Mouse (Mus musculus) brown adipose tissue, adult 24 weeks (tissue): Measurements from ENCODE around the gene Shoc2. TPM values are rescaled to one million over a fixed set of nuclear protein-coding genes. Genes with fewer than 3 reads are reported as not detected.

ENCODE experiments used
- H3K27ac ChIP-seq: fragments of 200-500 bp; replicated peaks from 2 replicates; pipeline ENCODE4 v1.5.1; 2012; ENCODE audit warnings: low read depth, mild to moderate bottlenecking, low read length
- H3K4me1 ChIP-seq: fragments of 200-500 bp; 2 replicates; pipeline ENCODE4 v1.6.1; 2012; ENCODE audit warnings: low read length, mixed read lengths; ENCODE audit not compliant: control insufficient read depth, insufficient read depth, insufficient read length
- H3K4me3 ChIP-seq: fragments of 200-500 bp; 2 replicates; pipeline ENCODE4 v1.5.1; 2012; ENCODE audit warnings: low read depth, mild to moderate bottlenecking, low read length, moderate library complexity; ENCODE audit not compliant: insufficient read depth
- polyA plus RNA-seq: library from polyadenylated mRNA; stranded (reverse); fragments of >200 nt; gene quantifications from 2 replicates; pipeline ENCODE4 v1.2.4, GENCODE M21; 2012; ENCODE audit not compliant: missing spikeins, insufficient read depth, insufficient read length

Gene Shoc2
- polyA plus RNA-seq = 24.7 and 35.9 TPM in 2 replicates

GRCm38 (mm10) chr19:53943802-53944785 lies at the start of gene Shoc2, which contains the start of gene Bbip1:
Shoc2 (plus strand) TSS chr19:53944306.
Bbip1 (minus strand) TSS chr19:53944627.
- H3K4me1 ChIP-seq = peaks cover 3% of the 10 kb centered on the region; the same call in 1 of the 2 replicates

GRCm38 (mm10) chr19:53894538-53895121 lies 49.5 kb upstream of the Shoc2 start:
- Histone ChIP-seq H3K27ac (peak overlapping the region; percentile 51; the same call in 1 of the 2 replicates), H3K4me1 (peaks cover 6% of the 10 kb centered on the region; the same call in 1 of the 2 replicates), H3K4me3 (no peak overlapping the region)

More at GRCm38 (mm10) chr19:53943802-53944785, at the start of gene Shoc2, which contains the start of gene Bbip1:
- Histone ChIP-seq H3K27ac (peak within 1 kb of the TSS; percentile 93), H3K4me3 (peak within 1 kb of the TSS; percentile 75)

GRCm38 (mm10) chr19:53898046-53898445 lies 46.1 kb upstream of the Shoc2 start:
- Histone ChIP-seq H3K27ac (no peak overlapping the region), H3K4me1 (peaks cover 11% of the 10 kb centered on the region; the same call in 1 of the 2 replicates), H3K4me3 (no peak overlapping the region)

- H3K4me3 ChIP-seq = no peak overlapping the region
- peaks cover 11% of the 10 kb centered on the region; the same call in 1 of the 2 replicates for H3K4me1 ChIP-seq
- H3K27ac ChIP-seq = no peak overlapping the region
Observed at GRCm38 (mm10) chr19:53898498-53898897, 45.6 kb upstream of the Shoc2 start.

GRCm38 (mm10) chr19:53898970-53899900 lies 44.9 kb upstream of the Shoc2 start:
- H3K4me1 ChIP-seq = peaks cover 11% of the 10 kb centered on the region; the same call in 1 of the 2 replicates
- no peak overlapping the region for H3K27ac ChIP-seq
- no peak overlapping the region for H3K4me3 ChIP-seq

GRCm38 (mm10) chr19:53899941-53900610 lies 44.0 kb upstream of the Shoc2 start:
- H3K4me1 ChIP-seq = peaks cover 8% of the 10 kb centered on the region; the same call in 1 of the 2 replicates
- no peak overlapping the region for H3K4me3 ChIP-seq
- no peak overlapping the region for H3K27ac ChIP-seq

GRCm38 (mm10) chr19:53901931-53902738 lies 42.0 kb upstream of the Shoc2 start:
- Histone ChIP-seq H3K4me1 (peaks cover 9% of the 10 kb centered on the region; the same call in 1 of the 2 replicates), H3K27ac (peak overlapping the region; percentile 92), H3K4me3 (peak overlapping the region; percentile 53)

- Histone ChIP-seq H3K27ac (peak overlapping the region; percentile 92), H3K4me3 (peak overlapping the region; percentile 100), H3K4me1 (peaks cover 9% of the 10 kb centered on the region; the same call in 1 of the 2 replicates)
Observed at GRCm38 (mm10) chr19:53902739-53903487, 41.2 kb upstream of the Shoc2 start.

- H3K4me1 ChIP-seq = peaks cover 9% of the 10 kb centered on the region; the same call in 1 of the 2 replicates
- H3K4me3 ChIP-seq = peak overlapping the region; percentile 100
- peak overlapping the region; percentile 45 for H3K27ac ChIP-seq
Observed at GRCm38 (mm10) chr19:53903507-53904321, 40.4 kb upstream of the Shoc2 start.

GRCm38 (mm10) chr19:53904833-53905480 lies 39.1 kb upstream of the Shoc2 start:
- Histone ChIP-seq H3K27ac (no peak overlapping the region), H3K4me1 (peaks cover 9% of the 10 kb centered on the region; the same call in 1 of the 2 replicates), H3K4me3 (peak overlapping the region; percentile 32; the same call in 1 of the 2 replicates)

- no peak overlapping the region for H3K27ac ChIP-seq
- peaks cover 9% of the 10 kb centered on the region; the same call in 1 of the 2 replicates for H3K4me1 ChIP-seq
- H3K4me3 ChIP-seq = no peak overlapping the region
Observed at GRCm38 (mm10) chr19:53906033-53906702, 37.9 kb upstream of the Shoc2 start.
